Mouse (Mus musculus): ENCODE results near the gene Fkbp8. TPM values are rescaled to one million over a fixed set of nuclear protein-coding genes. Genes with fewer than 3 reads are reported as not detected.

Gene Fkbp8
- total and polyA plus RNA-seq, 2 experiments from 2014 or later = 200 to 440 TPM

- H3K9ac ChIP-seq (replicated peaks; ENCODE audit: low read depth, low read length) = peak overlapping the region; percentile 15; the same call in 1 of the 2 replicates
- H3K4me2 ChIP-seq (ENCODE audit: low read depth, low read length) = no peak overlapping the region
- peak; percentile 66 for DNase-seq (ENCODE audit: low spot score)
- peak; percentile 30; the same call in 1 of the 2 replicates for ATAC-seq (ENCODE audit: insufficient read depth, low read depth)
- no peaks in the 10 kb centered on the region for H3K27me3 ChIP-seq (ENCODE audit: control insufficient read depth, insufficient read depth, low read length)
- TF ChIP-seq EP300 (IDR thresholded peaks at IDR 0.05; ENCODE audit: low read depth) = no peak
- peak; percentile 59 for TF ChIP-seq CTCF (IDR thresholded peaks at IDR 0.05; ENCODE audit: low read depth)
- WGBS = 22% methylated on average over 4 of the region's 4 CpGs
- no peaks in the 10 kb centered on the region for H3K36me3 ChIP-seq (replicated peaks; ENCODE audit: control insufficient read depth, insufficient read depth, low read length)
- peak overlapping the region; percentile 74 for H3K27ac ChIP-seq (ENCODE audit: low read depth)
- H3K9me3 ChIP-seq (replicated peaks; ENCODE audit: control insufficient read depth, low read length) = no peaks in the 10 kb centered on the region
- peaks cover 75% of the 10 kb centered on the region for H3K4me1 ChIP-seq (ENCODE audit: control insufficient read depth, insufficient read depth)
- H3K4me3 ChIP-seq (ENCODE audit: low read depth, low read length) = no peak overlapping the region
Measured at GRCm38 (mm10) chr8:70558334-70558733, 30.8 kb downstream of the Fkbp8 start.

DNA sequence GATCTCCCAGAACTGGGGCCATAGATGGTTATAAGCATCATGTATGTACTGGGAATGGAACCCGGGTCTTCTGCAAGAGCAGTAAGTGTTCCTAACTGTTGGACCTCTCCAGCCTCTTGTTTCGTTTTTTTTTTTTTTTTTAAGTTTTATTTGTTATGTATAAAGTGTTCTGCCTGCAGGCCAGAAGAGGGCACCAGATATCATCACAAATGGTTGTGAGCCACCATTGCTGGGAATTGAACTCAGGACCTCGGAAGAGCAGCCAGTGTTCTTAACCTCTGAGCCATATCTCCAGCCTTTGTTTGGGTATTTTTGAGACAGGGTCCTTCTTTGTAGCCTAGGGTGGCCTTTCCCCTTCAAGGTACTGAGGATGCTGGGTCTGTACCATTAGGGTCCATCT is 31.5 kb downstream of the Fkbp8 start:
- Histone ChIP-seq H3K4me3 (ENCODE audit: low read depth, low read length) (no peak overlapping the region), H3K36me3 (replicated peaks; ENCODE audit: control insufficient read depth, insufficient read depth, low read length) (no peaks in the 10 kb centered on the region), H3K9me3 (replicated peaks; ENCODE audit: control insufficient read depth, low read length) (no peaks in the 10 kb centered on the region), H3K4me2 (ENCODE audit: low read depth, low read length) (no peak overlapping the region), H3K27ac (ENCODE audit: low read depth) (no peak overlapping the region), H3K27me3 (ENCODE audit: control insufficient read depth, insufficient read depth, low read length) (no peaks in the 10 kb centered on the region), H3K9ac (replicated peaks; ENCODE audit: low read depth, low read length) (no peak overlapping the region), H3K4me1 (ENCODE audit: control insufficient read depth, insufficient read depth) (peaks cover 68% of the 10 kb centered on the region)
- peak; percentile 25 for TF ChIP-seq CTCF (IDR thresholded peaks at IDR 0.05; ENCODE audit: low read depth)
- no peak for TF ChIP-seq EP300 (IDR thresholded peaks at IDR 0.05; ENCODE audit: low read depth)
- ATAC-seq (ENCODE audit: insufficient read depth, low read depth) (no peak), DNase-seq (ENCODE audit: low spot score) (no peak)
- WGBS = 80% methylated on average over 3 of the region's 3 CpGs

DNA sequence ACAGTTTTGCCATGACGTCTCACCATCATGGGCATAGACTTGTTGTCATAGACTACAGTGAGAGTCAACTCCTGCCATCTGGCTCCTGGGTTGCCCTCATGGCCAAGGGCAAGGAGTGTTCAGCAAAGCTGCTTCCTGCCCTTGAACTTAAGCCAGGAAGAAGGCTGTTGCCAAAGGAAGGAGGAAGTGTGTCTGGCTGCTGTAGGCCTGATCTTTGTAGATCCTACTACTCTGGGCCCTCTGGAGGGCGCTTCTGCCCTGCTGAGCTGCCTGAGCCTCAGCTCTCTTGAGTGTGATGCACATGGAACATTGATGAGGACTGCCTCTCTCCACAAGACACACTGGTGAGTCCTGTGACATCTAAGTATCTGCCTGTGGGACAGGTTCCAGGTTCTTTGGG is 32.6 kb downstream of the Fkbp8 start:
- Histone ChIP-seq H3K27ac (ENCODE audit: low read depth) (peak overlapping the region; percentile 22), H3K36me3 (replicated peaks; ENCODE audit: control insufficient read depth, insufficient read depth, low read length) (no peaks in the 10 kb centered on the region), H3K27me3 (ENCODE audit: control insufficient read depth, insufficient read depth, low read length) (no peaks in the 10 kb centered on the region), H3K4me1 (ENCODE audit: control insufficient read depth, insufficient read depth) (peaks cover 65% of the 10 kb centered on the region), H3K9ac (replicated peaks; ENCODE audit: low read depth, low read length) (no peak overlapping the region), H3K9me3 (replicated peaks; ENCODE audit: control insufficient read depth, low read length) (no peaks in the 10 kb centered on the region), H3K4me2 (ENCODE audit: low read depth, low read length) (no peak overlapping the region), H3K4me3 (ENCODE audit: low read depth, low read length) (no peak overlapping the region)
- ATAC-seq (ENCODE audit: insufficient read depth, low read depth) = peak; percentile 51
- peak; percentile 66 for DNase-seq (ENCODE audit: low spot score)
- TF ChIP-seq CTCF (IDR thresholded peaks at IDR 0.05; ENCODE audit: low read depth) (peak; percentile 70), EP300 (IDR thresholded peaks at IDR 0.05; ENCODE audit: low read depth) (no peak)
- 57% methylated on average over 2 of the region's 2 CpGs for WGBS

- no peak for TF ChIP-seq CTCF (IDR thresholded peaks at IDR 0.05; ENCODE audit: low read depth)
- TF ChIP-seq EP300 (IDR thresholded peaks at IDR 0.05; ENCODE audit: low read depth) = no peak
- Histone ChIP-seq H3K4me2 (ENCODE audit: low read depth, low read length) (no peak overlapping the region), H3K27ac (ENCODE audit: low read depth) (peak overlapping the region; percentile 21), H3K9me3 (replicated peaks; ENCODE audit: control insufficient read depth, low read length) (no peaks in the 10 kb centered on the region), H3K4me3 (ENCODE audit: low read depth, low read length) (no peak overlapping the region), H3K27me3 (ENCODE audit: control insufficient read depth, insufficient read depth, low read length) (no peaks in the 10 kb centered on the region), H3K36me3 (replicated peaks; ENCODE audit: control insufficient read depth, insufficient read depth, low read length) (no peaks in the 10 kb centered on the region), H3K9ac (replicated peaks; ENCODE audit: low read depth, low read length) (no peak overlapping the region), H3K4me1 (ENCODE audit: control insufficient read depth, insufficient read depth) (peaks cover 65% of the 10 kb centered on the region)
- no peak for DNase-seq (ENCODE audit: low spot score)
- 25% methylated on average over 3 of the region's 3 CpGs for WGBS
- ATAC-seq (ENCODE audit: insufficient read depth, low read depth) = peak; percentile 9; the same call in 1 of the 2 replicates
Measured at GRCm38 (mm10) chr8:70560564-70560963, 33.0 kb downstream of the Fkbp8 start.

DNA sequence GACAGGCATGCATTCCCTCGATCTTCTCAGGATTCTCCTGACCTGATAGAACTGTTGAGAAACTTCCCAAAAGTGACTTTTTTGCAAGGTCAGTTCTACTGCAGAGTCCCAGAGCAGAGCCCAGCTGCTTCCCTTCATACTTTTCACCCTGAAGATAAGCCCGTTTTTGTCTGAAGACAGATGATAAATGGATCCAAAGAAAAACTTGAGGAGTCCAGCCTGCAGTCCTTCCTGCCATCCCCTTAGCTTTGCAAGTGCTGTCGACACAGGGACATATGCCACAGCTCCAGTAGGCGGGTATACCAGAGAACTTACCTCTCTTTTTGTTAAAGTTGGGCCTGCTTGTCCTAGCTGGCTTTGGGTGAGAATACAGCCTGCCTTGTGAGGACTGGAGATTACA is 33.8 kb downstream of the Fkbp8 start:
- DNase-seq (ENCODE audit: low spot score) (no peak), ATAC-seq (ENCODE audit: insufficient read depth, low read depth) (no peak)
- H3K36me3 ChIP-seq (replicated peaks; ENCODE audit: control insufficient read depth, insufficient read depth, low read length) = no peaks in the 10 kb centered on the region
- no peak overlapping the region for H3K4me3 ChIP-seq (ENCODE audit: low read depth, low read length)
- H3K27me3 ChIP-seq (ENCODE audit: control insufficient read depth, insufficient read depth, low read length) = no peaks in the 10 kb centered on the region
- TF ChIP-seq EP300 (IDR thresholded peaks at IDR 0.05; ENCODE audit: low read depth) (no peak), CTCF (IDR thresholded peaks at IDR 0.05; ENCODE audit: low read depth) (no peak)
- H3K27ac ChIP-seq (ENCODE audit: low read depth) = peak overlapping the region; percentile 21
- 35% methylated on average over 4 of the region's 4 CpGs for WGBS
- no peak overlapping the region for H3K4me2 ChIP-seq (ENCODE audit: low read depth, low read length)
- peaks cover 69% of the 10 kb centered on the region for H3K4me1 ChIP-seq (ENCODE audit: control insufficient read depth, insufficient read depth)
- H3K9me3 ChIP-seq (replicated peaks; ENCODE audit: control insufficient read depth, low read length) = no peaks in the 10 kb centered on the region
- no peak overlapping the region for H3K9ac ChIP-seq (replicated peaks; ENCODE audit: low read depth, low read length)
